Mouse (Mus musculus) liver, postnatal 0 days (tissue): ENCODE measurements around the gene Akap2. TPM values are rescaled to one million over a fixed set of nuclear protein-coding genes. Genes with fewer than 3 reads are reported as not detected.

Experiments used
- ATAC-seq: fragments of 200-750 bp; cut with Nextera tagmentation; 2 replicates; pipeline ENCODE4 v1.8.0; 2017; ENCODE audit warnings: mild to moderate bottlenecking, moderate library complexity
- DNase-seq: peaks from one replicate; pipeline ENCODE4 v3.0.0-alpha.2; 2016
- H3K27ac ChIP-seq: fragments of 300-500 bp; sonication (generic); 2 replicates; pipeline ENCODE4 v1.5.1; 2014; ENCODE audit warnings: antibody characterized with exemption, moderate library complexity, mild to moderate bottlenecking, low read depth
- H3K27me3 ChIP-seq: fragments of 300-500 bp; sonication (generic); 2 replicates; pipeline ENCODE4 v1.6.1; 2014; ENCODE audit warnings: low read length, control low read depth, mixed read lengths; ENCODE audit not compliant: insufficient read depth
- H3K36me3 ChIP-seq: fragments of 300-500 bp; sonication (generic); replicated peaks from 2 replicates; pipeline ENCODE4 v1.6.1; 2014; ENCODE audit warnings: mild to moderate bottlenecking, control low read depth, low read length, moderate library complexity, mixed read lengths; ENCODE audit not compliant: insufficient read depth
- H3K4me1 ChIP-seq: fragments of 300-500 bp; sonication (generic); 2 replicates; pipeline ENCODE4 v1.6.1; 2014; ENCODE audit warnings: antibody characterized with exemption, mild to moderate bottlenecking, control low read depth; ENCODE audit not compliant: insufficient read depth
- H3K4me2 ChIP-seq: fragments of 300-500 bp; sonication (generic); 2 replicates; pipeline ENCODE4 v1.6.1; 2014; ENCODE audit warnings: low read depth, mild to moderate bottlenecking, low read length, moderate library complexity, mixed read lengths
- H3K4me3 ChIP-seq: fragments of 300-500 bp; sonication (generic); 2 replicates; pipeline ENCODE4 v1.5.1; 2014; ENCODE audit warnings: low read depth, low read length
- H3K9ac ChIP-seq: fragments of 300-500 bp; sonication (generic); replicated peaks from 2 replicates; pipeline ENCODE4 v1.6.1; 2014; ENCODE audit warnings: mild to moderate bottlenecking, moderate library complexity
- H3K9me3 ChIP-seq: fragments of 300-500 bp; sonication (generic); 2 replicates; pipeline ENCODE4 v1.6.1; 2016; ENCODE audit warnings: mild to moderate bottlenecking, control low read depth, low read length, mixed read lengths
- CTCF ChIP-seq: sonication (generic); IDR thresholded peaks from 2 replicates; pipeline ENCODE4 v1.5.1; 2016; ENCODE audit warnings: antibody characterized with exemption, low read depth
- EP300 ChIP-seq: IDR thresholded peaks from 2 replicates; pipeline ENCODE4 v1.6.1; 2016; ENCODE audit warnings: antibody characterized with exemption, low read depth, mild to moderate bottlenecking
- WGBS: fragments of 180-500 bp; shearing (Covaris S2); extraction: QIAGEN DNeasy Blood & Tissue Kit; methylation state at CpG from one replicate; pipeline ENCODE4 v1.1.7; 2014; ENCODE audit not compliant: insufficient replicate concordance; 5-methylcytosine and 5-hydroxymethylcytosine counted together
- polyA plus RNA-seq: library from polyadenylated mRNA; unstranded; fragments of >200 nt; fragmentation: Nextera tagmentation; extraction: Ambion mirVana; gene quantifications from 2 replicates; pipeline ENCODE4 v1.2.1, GENCODE M21; 2015

Akap2 gene
- polyA plus RNA-seq, 1 experiment from 2014 or later = 1.9 TPM

DNA sequence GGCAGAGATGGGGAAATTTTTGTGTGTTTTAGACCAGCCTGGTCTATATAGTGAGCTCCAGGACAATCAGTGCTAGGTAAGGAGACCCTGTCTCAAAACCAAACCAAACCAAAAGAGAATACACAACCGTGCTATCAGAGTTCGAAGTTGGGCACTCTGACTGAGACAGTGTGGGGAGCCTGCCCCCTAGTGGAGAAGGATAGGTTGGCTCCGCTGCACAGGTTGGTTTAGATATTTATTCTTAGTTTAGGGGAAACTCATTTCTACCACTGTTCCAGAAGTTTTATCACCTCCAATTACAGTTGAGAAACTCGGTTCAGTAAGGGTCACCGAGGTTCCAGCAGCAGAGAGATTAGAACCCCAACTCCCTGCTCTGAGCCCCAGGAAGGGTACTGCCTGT lies 186.8 kb downstream of the Akap2 start:
- no peaks in the 10 kb centered on the region for H3K36me3 ChIP-seq
- no peaks in the 10 kb centered on the region for H3K9me3 ChIP-seq
- H3K4me1 ChIP-seq = no peaks in the 10 kb centered on the region; the same call in 1 of the 2 replicates
- ATAC-seq (peak; percentile 25; the same call in 1 of the 2 replicates), DNase-seq (peak; percentile 64)
- H3K27ac ChIP-seq = no peak overlapping the region
- no peaks in the 10 kb centered on the region; the same call in 1 of the 2 replicates for H3K27me3 ChIP-seq
- H3K4me3 ChIP-seq = no peak overlapping the region
- no peak overlapping the region for H3K4me2 ChIP-seq
- H3K9ac ChIP-seq = no peak overlapping the region
- WGBS = 6% methylated on average over 5 of the region's 5 CpGs
- TF ChIP-seq EP300 (no peak), CTCF (peak; percentile 88)

- Histone ChIP-seq H3K4me1 (no peaks in the 10 kb centered on the region; the same call in 1 of the 2 replicates), H3K36me3 (no peaks in the 10 kb centered on the region), H3K27ac (no peak overlapping the region), H3K27me3 (no peaks in the 10 kb centered on the region; the same call in 1 of the 2 replicates), H3K4me3 (no peak overlapping the region), H3K9ac (no peak overlapping the region), H3K4me2 (no peak overlapping the region), H3K9me3 (no peaks in the 10 kb centered on the region)
- no peak for ATAC-seq
- no peak for TF ChIP-seq EP300
- TF ChIP-seq CTCF = no peak
- WGBS = 30% methylated on average over 9 of the region's 9 CpGs
- DNase-seq = no peak
Observed at GRCm38 (mm10) chr4:57904638-57905037, 187.2 kb downstream of the Akap2 start.

- Histone ChIP-seq H3K27me3 (no peaks in the 10 kb centered on the region; the same call in 1 of the 2 replicates), H3K27ac (no peak overlapping the region), H3K9me3 (no peaks in the 10 kb centered on the region), H3K9ac (no peak overlapping the region), H3K36me3 (no peaks in the 10 kb centered on the region), H3K4me2 (no peak overlapping the region), H3K4me1 (no peaks in the 10 kb centered on the region; the same call in 1 of the 2 replicates), H3K4me3 (no peak overlapping the region)
- DNase-seq = no peak
- WGBS = 49% methylated on average over 2 of the region's 2 CpGs
- TF ChIP-seq CTCF = no peak
- TF ChIP-seq EP300 = no peak
- ATAC-seq = no peak
Observed at GRCm38 (mm10) chr4:57906708-57907107, 189.3 kb downstream of the Akap2 start.

- no peak for ATAC-seq
- H3K27me3 ChIP-seq = no peaks in the 10 kb centered on the region; the same call in 1 of the 2 replicates
- no peaks in the 10 kb centered on the region for H3K36me3 ChIP-seq
- no peak overlapping the region for H3K4me3 ChIP-seq
- H3K4me1 ChIP-seq = no peaks in the 10 kb centered on the region; the same call in 1 of the 2 replicates
- DNase-seq = no peak
- no peak overlapping the region for H3K27ac ChIP-seq
- no peak overlapping the region for H3K9ac ChIP-seq
- 21% methylated on average over 6 of the region's 6 CpGs for WGBS
- no peaks in the 10 kb centered on the region for H3K9me3 ChIP-seq
- TF ChIP-seq EP300 = no peak
- no peak for TF ChIP-seq CTCF
- no peak overlapping the region for H3K4me2 ChIP-seq
Observed at GRCm38 (mm10) chr4:57908860-57909259, 191.4 kb downstream of the Akap2 start.

GRCm38 (mm10) chr4:57913021-57913420 lies 195.6 kb downstream of the Akap2 start:
- Histone ChIP-seq H3K27ac (no peak overlapping the region), H3K4me3 (no peak overlapping the region), H3K4me1 (peaks cover 7% of the 10 kb centered on the region), H3K36me3 (no peaks in the 10 kb centered on the region), H3K27me3 (no peaks in the 10 kb centered on the region), H3K9ac (no peak overlapping the region), H3K9me3 (no peaks in the 10 kb centered on the region), H3K4me2 (no peak overlapping the region)
- DNase-seq (no peak), ATAC-seq (no peak)
- TF ChIP-seq CTCF (no peak), EP300 (no peak)

GRCm38 (mm10) chr4:57914193-57915190 lies 197.0 kb downstream of the Akap2 start:
- Histone ChIP-seq H3K9me3 (no peaks in the 10 kb centered on the region), H3K4me2 (peak overlapping the region; percentile 60; the same call in 1 of the 2 replicates), H3K9ac (no peak overlapping the region), H3K36me3 (no peaks in the 10 kb centered on the region), H3K27me3 (no peaks in the 10 kb centered on the region), H3K4me3 (0 out of 2 replicates have a peak overlapping the region, but pooled peaks have one; percentile 38), H3K27ac (no peak overlapping the region), H3K4me1 (peaks cover 7% of the 10 kb centered on the region)
- TF ChIP-seq CTCF = 0 out of 2 replicates have a peak, but pooled peaks have one; percentile 17
- no peak for TF ChIP-seq EP300
- DNase-seq (no peak), ATAC-seq (no peak)
- 59% methylated on average over 9 of the region's 10 CpGs for WGBS
